Mouse (Mus musculus) small intestine, adult 2 months (tissue): ENCODE measurements around the gene Syt6.

Experiments
- CTCF ChIP-seq: fragments of 200-500 bp; IDR thresholded peaks from 2 replicates; pipeline ENCODE4 v1.5.1; 2012; ENCODE audit warnings: low read depth, mild to moderate bottlenecking, control low read depth, inconsistent platforms, low read length, moderate library complexity, mixed read lengths; ENCODE audit not compliant: insufficient replicate concordance, insufficient read length; ENCODE audit errors: extremely low read depth
- POLR2A ChIP-seq: fragments of 200-500 bp; IDR thresholded peaks from 2 replicates; pipeline ENCODE4 v1.6.1; 2012; ENCODE audit warnings: low read depth, mild to moderate bottlenecking, control low read depth, inconsistent platforms, low read length, moderate library complexity

DNA sequence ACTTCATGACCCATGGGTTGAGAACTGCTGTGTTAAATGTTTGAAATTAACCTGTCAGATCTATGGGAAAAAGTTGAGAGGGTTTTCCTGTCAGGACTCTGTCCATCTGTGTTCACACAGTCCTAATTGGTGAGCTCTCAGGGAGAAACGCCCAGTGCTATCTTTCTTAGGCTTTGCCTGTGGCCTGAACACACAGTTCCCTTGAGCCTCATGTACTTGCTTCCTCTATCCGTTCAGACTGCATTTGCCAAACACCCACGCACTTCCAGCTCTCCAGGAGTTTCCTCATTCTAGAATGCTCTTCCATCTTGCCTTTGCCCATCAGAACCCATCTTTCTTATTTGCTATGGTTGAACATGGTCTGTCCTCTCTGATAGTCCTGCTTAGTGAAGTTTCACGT lies 73.5 kb downstream of the Syt6 start:
- TF ChIP-seq CTCF (no peak), POLR2A (no peak)
